Mouse (Mus musculus): ENCODE measurements around the gene Etnk2. TPM values are rescaled to one million over a fixed set of nuclear protein-coding genes. Genes with fewer than 3 reads are reported as not detected.

Etnk2 gene
- 5.2 and 5.9 TPM in 2 replicates for polyA plus RNA-seq (2015; fragmentation: Nextera tagmentation; extraction: Ambion mirVana)

DNA sequence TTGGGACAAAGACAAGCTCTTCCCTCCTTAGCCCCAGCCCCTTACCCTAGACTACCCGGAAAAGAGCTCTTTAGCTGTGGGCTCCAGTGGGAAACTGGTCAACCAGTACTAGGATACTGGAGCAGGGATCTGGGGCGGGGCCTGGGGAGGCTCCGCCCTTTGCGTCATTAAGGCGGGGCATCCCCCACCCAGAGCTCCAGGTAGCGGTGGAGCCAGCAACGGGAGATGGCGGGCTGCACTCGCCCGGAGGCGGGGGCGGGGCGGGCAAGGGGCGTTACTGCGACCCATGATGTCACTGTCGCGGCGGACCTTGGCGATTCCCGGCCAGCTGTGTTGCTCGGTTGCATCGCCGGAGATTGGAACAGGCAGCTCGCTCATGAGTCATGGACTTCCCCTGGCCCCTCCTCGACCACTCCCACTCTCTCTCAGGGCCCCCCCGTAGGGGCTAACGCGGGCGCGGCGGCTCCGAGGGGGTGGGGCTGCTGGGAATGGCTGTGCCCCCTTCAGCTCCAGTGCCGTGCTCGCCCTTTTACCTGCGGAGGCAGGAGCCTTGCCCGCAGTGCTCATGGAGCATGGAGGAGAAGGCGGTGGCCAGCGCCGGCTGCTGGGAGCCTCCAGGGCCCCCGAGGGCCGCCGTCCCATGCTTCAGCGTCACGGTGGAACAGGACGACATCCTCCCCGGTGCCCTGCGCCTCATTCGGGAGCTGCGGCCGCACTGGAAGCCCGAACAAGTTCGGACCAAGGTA lies at the start of gene Etnk2:
Gene Etnk2, plus strand, starts transcription at position 297 of the 746 bp plus-strand sequence.
- peak within 1 kb of the TSS; percentile 96 for H3K4me2 ChIP-seq (replicated peaks)
- peak within 1 kb of the TSS; percentile 57 for H3K4me3 ChIP-seq
- peaks cover 22% of the 10 kb centered on the region for H3K27me3 ChIP-seq
- H3K9me3 ChIP-seq = no peaks in the 10 kb centered on the region
- no peak within 1 kb of the TSS for H3K27ac ChIP-seq (replicated peaks)
- peaks cover 21% of the 10 kb centered on the region for H3K4me1 ChIP-seq
- under 1% methylated on average over 52 of the region's 52 CpGs for WGBS
- H3K9ac ChIP-seq (replicated peaks) = peak within 1 kb of the TSS; percentile 49
- ATAC-seq (replicated peaks) = peak; percentile 77
- no peaks in the 10 kb centered on the region for H3K36me3 ChIP-seq

DNA sequence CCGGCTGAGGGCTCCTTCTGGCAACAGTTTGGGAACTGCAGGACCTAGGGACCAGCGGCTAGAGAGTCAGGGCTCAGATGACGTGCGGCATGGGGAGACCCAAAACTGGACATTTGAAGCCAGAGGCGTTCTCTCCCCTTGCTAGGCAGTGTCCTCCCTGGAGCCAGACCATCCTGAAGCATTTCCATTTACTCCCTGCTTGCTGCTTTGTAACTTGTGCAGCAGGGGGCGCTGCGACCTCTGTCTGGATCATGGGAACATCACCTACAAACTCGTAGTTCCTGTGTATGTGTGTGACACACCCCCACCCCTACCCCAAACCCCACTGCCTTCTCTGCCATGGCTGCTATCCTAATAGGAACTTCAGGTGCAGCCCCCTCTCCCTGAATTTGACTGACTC lies 49.0 kb upstream of the Etnk2 start:
- H3K4me3 ChIP-seq = no peak overlapping the region
- H3K9ac ChIP-seq (replicated peaks) = no peak overlapping the region
- peaks cover 14% of the 10 kb centered on the region for H3K4me1 ChIP-seq
- H3K36me3 ChIP-seq = no peaks in the 10 kb centered on the region
- WGBS = 22% methylated on average over 8 of the region's 8 CpGs
- no peaks in the 10 kb centered on the region; the same call in 1 of the 2 replicates for H3K27me3 ChIP-seq
- no peak overlapping the region for H3K4me2 ChIP-seq (replicated peaks)
- ATAC-seq (replicated peaks) = no peak
- H3K27ac ChIP-seq (replicated peaks) = no peak overlapping the region
- no peaks in the 10 kb centered on the region for H3K9me3 ChIP-seq

DNA sequence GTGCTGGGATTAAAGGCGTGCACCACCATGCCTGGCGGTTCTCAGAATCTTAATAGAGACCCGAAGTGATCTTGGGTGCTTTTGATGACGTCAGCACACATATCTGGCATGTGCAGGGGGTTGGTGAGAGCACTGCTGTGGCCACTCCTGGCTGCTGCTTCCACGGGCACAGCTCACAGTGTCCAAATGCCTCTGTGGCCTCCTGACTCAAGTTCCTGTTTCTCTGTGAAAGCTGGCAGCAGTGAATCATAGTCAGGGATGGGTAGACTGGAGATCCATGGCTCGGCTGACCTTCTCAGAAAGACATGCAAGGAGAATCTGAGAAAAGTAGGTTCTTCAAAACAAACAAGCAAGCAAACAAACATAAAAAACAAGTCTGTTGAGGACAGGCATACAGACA lies 47.6 kb upstream of the Etnk2 start:
- no peak for ATAC-seq (replicated peaks)
- H3K27me3 ChIP-seq = no peaks in the 10 kb centered on the region
- no peak overlapping the region for H3K4me3 ChIP-seq
- H3K36me3 ChIP-seq = no peaks in the 10 kb centered on the region
- H3K9ac ChIP-seq (replicated peaks) = no peak overlapping the region
- peaks cover 14% of the 10 kb centered on the region for H3K4me1 ChIP-seq
- no peak overlapping the region for H3K4me2 ChIP-seq (replicated peaks)
- 85% methylated on average over 6 of the region's 6 CpGs for WGBS
- no peak overlapping the region for H3K27ac ChIP-seq (replicated peaks)
- H3K9me3 ChIP-seq = no peaks in the 10 kb centered on the region

DNA sequence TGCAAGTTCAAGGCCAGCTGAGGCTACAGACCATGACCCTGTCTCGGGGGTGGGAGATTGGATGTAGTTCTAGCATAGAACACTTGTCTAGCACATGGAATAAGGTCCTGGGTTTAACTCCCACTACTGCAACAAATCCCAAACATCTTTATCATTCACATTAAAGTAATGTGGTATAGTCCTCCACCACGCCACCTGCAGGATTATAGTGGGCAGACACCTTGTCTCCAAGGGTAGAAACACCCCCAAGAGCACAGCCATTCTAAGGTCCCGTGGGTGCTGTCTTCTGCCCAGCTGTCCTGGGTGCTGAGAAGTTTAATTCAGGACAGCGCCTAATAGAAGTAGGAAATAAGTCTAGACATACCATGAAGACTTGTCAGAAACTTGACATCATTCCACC lies 46.8 kb upstream of the Etnk2 start:
- H3K36me3 ChIP-seq = no peaks in the 10 kb centered on the region
- no peak overlapping the region for H3K27ac ChIP-seq (replicated peaks)
- H3K27me3 ChIP-seq = no peaks in the 10 kb centered on the region
- peaks cover 13% of the 10 kb centered on the region for H3K4me1 ChIP-seq
- H3K9me3 ChIP-seq = no peaks in the 10 kb centered on the region
- 82% methylated on average over 4 of the region's 4 CpGs for WGBS
- H3K9ac ChIP-seq (replicated peaks) = no peak overlapping the region
- H3K4me2 ChIP-seq (replicated peaks) = no peak overlapping the region
- no peak overlapping the region for H3K4me3 ChIP-seq
- ATAC-seq (replicated peaks) = no peak

DNA sequence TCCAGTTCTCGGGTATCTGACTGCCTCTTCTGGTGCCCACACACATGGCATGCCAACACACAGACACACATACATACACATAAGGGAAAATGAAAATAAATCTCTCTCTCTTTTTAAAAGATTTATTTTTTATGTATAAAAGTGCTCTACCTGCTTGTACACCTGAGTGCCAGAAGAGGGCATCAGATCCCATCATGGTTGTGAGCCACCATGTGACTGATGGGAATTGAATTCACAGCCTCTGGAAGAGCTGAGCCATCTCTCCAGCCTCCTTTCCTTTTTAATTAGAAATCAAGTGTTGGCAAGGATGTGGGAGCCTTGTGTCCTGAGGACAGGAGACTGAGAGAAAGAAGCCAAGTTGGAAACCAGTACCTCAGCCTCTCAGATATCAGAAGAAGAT lies 46.2 kb upstream of the Etnk2 start:
- Histone ChIP-seq H3K27ac (replicated peaks) (no peak overlapping the region), H3K36me3 (no peaks in the 10 kb centered on the region), H3K4me3 (no peak overlapping the region), H3K27me3 (no peaks in the 10 kb centered on the region), H3K4me2 (replicated peaks) (no peak overlapping the region), H3K9ac (replicated peaks) (no peak overlapping the region), H3K4me1 (peaks cover 7% of the 10 kb centered on the region), H3K9me3 (no peaks in the 10 kb centered on the region)
- no peak for ATAC-seq (replicated peaks)
- 84% methylated on average over 1 of the region's 1 CpGs for WGBS

DNA sequence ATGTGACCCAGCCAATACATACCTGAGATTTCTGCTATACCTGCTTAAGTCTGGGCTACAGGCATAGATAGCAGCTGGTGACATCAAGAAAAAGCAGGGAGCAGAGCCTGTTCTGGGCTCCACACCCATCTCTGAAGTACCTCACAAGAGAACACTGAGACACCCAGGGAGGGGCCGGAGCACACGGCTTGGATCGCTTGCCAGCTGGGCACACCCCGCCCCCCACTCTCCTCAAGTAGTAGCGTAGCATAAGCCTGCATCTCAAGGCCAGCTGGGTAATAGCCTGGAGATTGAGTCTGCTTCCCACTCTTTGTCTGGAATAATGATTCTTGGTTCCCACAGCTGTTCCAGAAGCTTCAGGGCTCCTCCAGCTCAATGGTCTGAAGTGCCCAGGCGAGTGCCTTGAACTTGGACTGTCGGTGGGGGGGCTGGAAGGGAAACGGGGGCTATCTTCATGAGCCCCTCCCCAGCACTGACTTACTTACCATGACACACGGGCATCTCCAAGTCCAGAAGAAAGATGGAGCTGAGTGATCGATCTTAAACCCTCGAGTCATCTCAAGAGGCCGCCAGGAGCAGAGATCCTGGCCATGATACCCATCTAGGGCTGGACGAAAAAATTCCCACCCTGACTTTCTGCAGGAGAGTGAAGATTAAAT lies 42.0 kb upstream of the Etnk2 start, which contains the start of gene Kiss1:
Gene Kiss1, plus strand, starts transcription at position 609 of the 659 bp plus-strand sequence.
- Histone ChIP-seq H3K4me3 (no peak within 1 kb of the TSS), H3K27me3 (no peaks in the 10 kb centered on the region), H3K9ac (replicated peaks) (no peak within 1 kb of the TSS), H3K4me2 (replicated peaks) (no peak within 1 kb of the TSS), H3K36me3 (no peaks in the 10 kb centered on the region), H3K9me3 (no peaks in the 10 kb centered on the region), H3K4me1 (no peaks in the 10 kb centered on the region), H3K27ac (replicated peaks) (no peak within 1 kb of the TSS)
- ATAC-seq (replicated peaks) = 0 out of 2 replicates have a peak, but pooled peaks have one; percentile 43
- 67% methylated on average over 13 of the region's 13 CpGs for WGBS

DNA sequence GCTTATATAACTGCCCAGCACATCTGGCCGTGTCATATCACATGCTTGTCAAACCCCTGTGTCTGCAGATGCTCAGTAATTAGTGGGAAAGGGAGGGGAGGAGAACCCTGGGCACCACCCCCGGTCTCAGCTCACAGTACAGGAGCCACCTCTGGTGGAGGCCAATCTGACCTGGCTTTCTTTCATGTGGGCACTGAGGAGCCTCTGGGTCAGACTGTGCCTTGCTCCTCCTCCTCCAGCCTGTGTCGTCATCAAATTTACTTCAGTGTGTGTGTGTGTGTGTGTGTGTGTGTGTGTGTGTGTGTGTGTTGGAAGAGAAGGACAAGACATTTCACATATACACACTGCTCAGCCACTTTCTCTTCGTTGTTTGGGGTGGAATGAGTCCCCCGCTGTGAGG lies 40.0 kb upstream of the Etnk2 start:
- H3K27me3 ChIP-seq = no peaks in the 10 kb centered on the region
- no peak overlapping the region for H3K4me3 ChIP-seq
- ATAC-seq (replicated peaks) = no peak
- no peak overlapping the region for H3K27ac ChIP-seq (replicated peaks)
- H3K36me3 ChIP-seq = no peaks in the 10 kb centered on the region
- WGBS = 54% methylated on average over 5 of the region's 5 CpGs
- H3K9ac ChIP-seq (replicated peaks) = no peak overlapping the region
- H3K9me3 ChIP-seq = no peaks in the 10 kb centered on the region
- H3K4me2 ChIP-seq (replicated peaks) = no peak overlapping the region
- H3K4me1 ChIP-seq = peaks cover under 1% of the 10 kb centered on the region; the same call in 1 of the 2 replicates

DNA sequence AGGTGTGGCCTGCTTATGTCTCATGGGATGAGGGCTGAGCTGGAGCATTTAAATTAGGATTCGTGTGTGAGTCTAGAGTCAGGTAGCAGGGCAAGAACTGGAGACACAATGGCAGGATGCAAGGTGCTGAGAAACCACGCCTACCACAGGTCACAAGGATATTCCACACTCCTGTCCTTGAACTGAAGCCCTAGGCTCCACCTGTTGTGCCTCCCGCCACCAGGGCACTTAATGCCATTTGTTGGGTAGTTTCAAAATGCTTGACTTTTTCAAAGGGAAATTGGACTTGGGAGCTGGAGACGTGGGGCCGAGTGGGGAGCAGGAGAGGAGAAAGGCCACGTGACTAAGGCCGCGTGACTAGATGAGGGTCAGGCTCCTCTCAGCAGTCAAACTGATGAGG lies 37.4 kb upstream of the Etnk2 start:
- no peak overlapping the region for H3K27ac ChIP-seq (replicated peaks)
- peaks cover 19% of the 10 kb centered on the region for H3K4me1 ChIP-seq
- no peaks in the 10 kb centered on the region for H3K27me3 ChIP-seq
- no peaks in the 10 kb centered on the region for H3K9me3 ChIP-seq
- H3K36me3 ChIP-seq = no peaks in the 10 kb centered on the region
- H3K4me3 ChIP-seq = no peak overlapping the region
- no peak overlapping the region for H3K9ac ChIP-seq (replicated peaks)
- no peak overlapping the region for H3K4me2 ChIP-seq (replicated peaks)
- WGBS = 90% methylated on average over 8 of the region's 8 CpGs
- ATAC-seq (replicated peaks) = no peak

DNA sequence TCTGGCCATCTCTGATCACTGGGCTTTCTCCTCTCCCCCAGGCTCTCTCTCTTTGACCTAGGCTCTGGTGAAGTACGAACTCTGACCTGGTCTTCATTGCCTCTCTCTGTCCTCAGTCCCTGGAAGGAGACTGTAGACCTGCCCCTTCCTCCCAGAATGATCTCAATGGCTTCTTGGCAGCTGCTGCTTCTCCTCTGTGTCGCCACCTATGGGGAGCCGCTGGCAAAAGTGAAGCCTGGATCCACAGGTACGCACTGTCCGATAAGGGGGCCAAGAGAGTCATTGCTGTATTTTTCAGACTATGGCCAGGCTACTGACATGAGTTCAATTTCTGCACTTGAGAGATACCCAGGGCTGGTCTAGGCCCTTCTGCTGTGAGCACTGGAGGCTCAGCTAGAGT lies 36.3 kb upstream of the Etnk2 start:
- WGBS = 70% methylated on average over 5 of the region's 5 CpGs
- Histone ChIP-seq H3K36me3 (no peaks in the 10 kb centered on the region), H3K9ac (replicated peaks) (no peak overlapping the region), H3K4me2 (replicated peaks) (no peak overlapping the region), H3K4me1 (peaks cover 26% of the 10 kb centered on the region), H3K4me3 (no peak overlapping the region), H3K27me3 (no peaks in the 10 kb centered on the region), H3K9me3 (no peaks in the 10 kb centered on the region), H3K27ac (replicated peaks) (no peak overlapping the region)
- ATAC-seq (replicated peaks) = no peak

DNA sequence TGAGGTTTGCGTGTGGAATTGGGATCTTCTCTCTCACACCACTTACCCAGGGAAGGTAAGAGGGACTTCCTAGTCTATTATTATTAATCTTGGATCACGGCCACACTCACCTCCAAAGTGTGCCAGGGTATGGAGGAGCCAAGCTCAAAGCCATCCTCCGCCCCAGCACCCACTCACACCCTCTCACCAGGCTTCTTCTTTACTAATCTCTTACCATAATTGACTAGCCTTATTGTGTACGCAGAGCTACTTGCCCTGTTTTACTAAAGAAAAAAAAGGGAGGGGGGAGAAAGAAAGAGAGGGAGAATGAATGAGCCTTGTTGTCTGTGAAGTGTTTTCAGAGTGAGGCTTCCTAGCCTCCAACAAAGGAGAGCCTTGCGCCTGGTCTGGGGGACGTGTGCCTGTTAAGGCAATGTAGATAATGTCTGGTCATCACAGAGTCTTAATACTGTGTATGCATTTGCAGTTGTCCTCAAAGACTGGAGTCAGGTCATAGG lies 35.0 kb upstream of the Etnk2 start:
- WGBS = 18% methylated on average over 6 of the region's 6 CpGs
- peaks cover 26% of the 10 kb centered on the region for H3K4me1 ChIP-seq
- H3K9me3 ChIP-seq = no peaks in the 10 kb centered on the region
- no peak overlapping the region for H3K27ac ChIP-seq (replicated peaks)
- no peaks in the 10 kb centered on the region for H3K36me3 ChIP-seq
- no peaks in the 10 kb centered on the region for H3K27me3 ChIP-seq
- no peak overlapping the region for H3K4me2 ChIP-seq (replicated peaks)
- ATAC-seq (replicated peaks) = 0 out of 2 replicates have a peak, but pooled peaks have one; percentile 28
- no peak overlapping the region for H3K9ac ChIP-seq (replicated peaks)
- H3K4me3 ChIP-seq = no peak overlapping the region

DNA sequence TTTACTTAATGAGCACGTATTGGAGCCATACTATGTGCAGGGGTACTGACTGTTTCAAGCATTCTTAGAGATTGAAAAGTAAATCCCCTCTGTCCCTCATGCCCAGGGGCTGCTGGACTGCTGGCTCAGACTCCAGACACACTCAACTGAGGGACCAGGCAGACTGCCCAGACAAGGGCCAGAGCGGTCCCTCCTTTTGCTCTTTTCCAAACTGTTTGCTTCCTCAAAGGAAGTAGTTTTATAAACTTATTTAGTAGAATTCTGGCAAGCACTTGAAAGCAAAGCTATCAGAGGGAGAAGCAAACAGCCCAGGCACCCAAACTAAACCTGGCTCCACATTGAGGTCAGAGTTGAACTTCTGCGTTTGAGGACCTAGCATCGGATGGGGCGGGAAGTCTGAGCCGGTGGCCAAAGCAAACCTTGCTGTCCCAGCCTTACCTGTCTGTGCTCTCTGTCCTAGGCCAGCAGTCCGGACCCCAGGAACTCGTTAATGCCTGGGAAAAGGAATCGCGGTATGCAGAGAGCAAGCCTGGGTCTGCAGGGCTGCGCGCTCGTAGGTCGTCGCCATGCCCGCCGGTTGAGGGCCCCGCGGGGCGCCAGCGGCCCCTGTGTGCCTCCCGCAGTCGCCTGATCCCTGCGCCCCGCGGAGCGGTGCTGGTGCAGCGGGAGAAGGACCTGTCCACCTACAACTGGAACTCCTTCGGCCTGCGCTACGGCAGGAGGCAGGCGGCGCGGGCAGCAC lies 34.3 kb upstream of the Etnk2 start:
- peak overlapping the region; percentile 54 for H3K4me2 ChIP-seq (replicated peaks)
- WGBS = 5% methylated on average over 34 of the region's 34 CpGs
- no peaks in the 10 kb centered on the region for H3K9me3 ChIP-seq
- H3K27ac ChIP-seq (replicated peaks) = no peak overlapping the region
- H3K4me1 ChIP-seq = peaks cover 26% of the 10 kb centered on the region
- peak overlapping the region; percentile 23 for H3K4me3 ChIP-seq
- H3K9ac ChIP-seq (replicated peaks) = 0 out of 2 replicates have a peak overlapping the region, but pooled peaks have one; percentile 35
- no peaks in the 10 kb centered on the region for H3K27me3 ChIP-seq
- H3K36me3 ChIP-seq = no peaks in the 10 kb centered on the region
- ATAC-seq (replicated peaks) = no peak; the same call in 1 of the 2 replicates

DNA sequence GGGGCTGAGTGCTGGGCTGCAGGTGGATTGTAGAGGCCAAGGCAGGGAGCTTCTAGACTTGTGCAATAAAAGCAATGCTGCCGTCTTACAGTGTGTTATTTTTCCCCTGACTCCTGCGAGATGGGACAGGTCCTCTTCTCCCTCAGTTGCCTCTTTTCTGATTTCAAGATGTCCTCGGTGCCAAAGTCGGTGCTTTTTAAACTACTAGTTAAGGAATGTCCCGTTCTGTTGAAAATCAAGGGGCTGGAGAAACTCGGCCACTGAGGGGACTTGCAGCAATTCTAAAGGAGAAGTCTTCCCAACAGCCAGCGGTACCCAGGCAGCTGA lies 33.8 kb upstream of the Etnk2 start:
- peak overlapping the region; percentile 54 for H3K4me2 ChIP-seq (replicated peaks)
- WGBS = 19% methylated on average over 7 of the region's 7 CpGs

More for the DNA sequence above, 33.8 kb upstream of the Etnk2 start:
- Histone ChIP-seq H3K36me3 (no peaks in the 10 kb centered on the region), H3K27me3 (no peaks in the 10 kb centered on the region), H3K9ac (replicated peaks) (0 out of 2 replicates have a peak overlapping the region, but pooled peaks have one; percentile 35), H3K27ac (replicated peaks) (no peak overlapping the region), H3K4me3 (peak overlapping the region; percentile 23), H3K4me1 (peaks cover 26% of the 10 kb centered on the region), H3K9me3 (no peaks in the 10 kb centered on the region)
- no peak for ATAC-seq (replicated peaks)
